Mouse (Mus musculus): ENCODE results near the gene Arhgap10.

Arhgap10 gene

GRCm38 (mm10) chr8:77516845-77517244 lies 908 bp downstream of the Arhgap10 start:
- peak; percentile 27 for DNase-seq (ENCODE audit: low read depth, low spot score)

DNA sequence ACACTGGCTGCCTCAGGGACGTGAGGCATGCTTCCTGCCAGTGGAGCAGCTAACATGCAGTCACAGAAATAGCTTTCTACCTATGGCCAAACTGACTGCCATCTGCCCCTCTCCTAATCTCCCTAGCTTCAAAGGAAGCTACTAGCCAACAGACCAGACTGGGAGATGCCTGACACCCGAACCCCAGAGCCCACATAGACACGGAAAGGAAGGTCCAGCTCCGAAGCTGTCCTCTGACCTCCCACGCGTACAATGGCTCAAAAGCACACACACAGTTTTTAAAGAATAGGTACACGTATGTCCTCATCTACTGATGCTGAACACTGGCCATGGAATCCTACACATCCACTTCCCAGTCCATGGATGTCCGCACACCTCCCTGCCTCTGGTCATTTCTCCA lies 2.0 kb downstream of the Arhgap10 start:
- DNase-seq (ENCODE audit: low read depth, low spot score): no peak

DNA sequence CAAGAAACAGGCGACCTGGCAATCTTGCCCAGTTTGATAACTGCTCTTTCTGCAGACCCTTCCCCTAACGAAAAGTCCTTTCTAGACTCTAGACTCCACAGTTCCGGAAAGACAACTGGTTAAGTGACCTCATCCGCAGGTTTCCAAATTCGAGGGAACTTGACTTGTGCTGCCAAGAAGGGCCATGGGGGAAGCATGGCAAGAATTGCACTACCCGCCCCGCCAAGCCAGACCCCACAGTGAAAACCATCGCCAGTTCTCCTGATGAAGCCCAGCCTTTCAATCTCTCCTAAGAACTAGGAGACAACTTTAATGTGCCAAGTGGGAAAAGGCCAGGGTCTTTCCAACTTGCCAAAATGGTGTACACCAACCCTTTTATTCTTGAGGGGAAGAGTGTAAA lies 2.6 kb downstream of the Arhgap10 start:
- DNase-seq (ENCODE audit: low read depth, low spot score): no peak

DNA sequence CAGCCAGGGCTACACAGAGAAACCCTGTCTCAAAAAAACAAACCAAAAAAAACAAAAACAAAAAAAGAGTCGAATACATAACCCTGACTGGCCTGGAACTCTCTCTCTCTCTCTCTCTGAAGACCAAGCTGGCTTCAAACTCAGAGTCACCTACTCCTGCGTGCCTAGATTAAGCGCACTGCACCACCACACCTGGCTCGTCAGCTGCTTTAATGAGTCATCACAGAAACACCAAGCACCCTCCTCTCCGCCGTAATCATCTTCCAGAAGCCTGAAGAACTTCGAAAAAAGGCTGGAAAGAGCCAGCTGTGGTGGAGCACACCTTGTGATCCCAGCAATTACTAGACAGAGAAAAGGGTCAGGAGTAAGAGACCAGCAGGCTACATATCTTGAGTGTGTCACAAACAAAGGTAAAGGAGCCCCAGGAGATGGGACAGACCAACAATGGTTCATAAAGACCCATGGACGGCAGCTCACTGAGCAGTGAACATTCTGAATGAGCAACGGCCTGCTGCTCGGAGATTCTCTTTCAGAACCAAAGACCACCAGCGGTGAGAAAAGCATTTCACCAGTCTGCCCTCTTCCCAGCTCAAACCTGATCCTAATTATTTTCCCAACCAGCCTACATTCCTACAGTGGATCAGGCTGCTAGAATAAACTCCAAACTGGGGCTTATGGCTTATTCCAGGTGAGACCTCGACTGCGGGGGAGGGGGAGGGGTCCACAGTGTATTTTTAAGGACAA lies 5.8 kb downstream of the Arhgap10 start:
- no peak for DNase-seq (ENCODE audit: low read depth, low spot score)

DNA sequence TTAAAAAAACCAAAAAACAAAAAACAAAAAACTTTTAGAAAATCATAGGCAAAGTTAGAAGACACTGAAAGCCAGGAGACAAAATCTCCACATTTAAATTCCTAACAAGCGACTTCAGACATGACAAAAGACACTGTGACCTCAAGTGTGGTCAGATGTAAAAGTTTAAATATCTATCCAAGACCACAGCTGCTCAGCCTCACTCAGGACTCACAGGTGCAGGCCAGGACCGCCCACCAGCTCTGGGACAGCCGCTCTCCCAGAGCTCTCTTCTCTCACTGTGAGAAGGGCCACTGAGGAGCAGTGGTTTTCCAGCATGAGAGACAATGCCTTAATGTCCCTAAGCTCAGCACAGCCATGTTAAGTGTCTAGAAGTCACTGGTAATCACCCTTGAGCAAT lies 7.3 kb downstream of the Arhgap10 start:
- peak; percentile 62 for DNase-seq (ENCODE audit: low read depth, low spot score)

- DNase-seq (ENCODE audit: low read depth, low spot score): no peak
These were observed 8.7 kb downstream of the Arhgap10 start for GRCm38 (mm10) chr8:77509044-77509443.

DNA sequence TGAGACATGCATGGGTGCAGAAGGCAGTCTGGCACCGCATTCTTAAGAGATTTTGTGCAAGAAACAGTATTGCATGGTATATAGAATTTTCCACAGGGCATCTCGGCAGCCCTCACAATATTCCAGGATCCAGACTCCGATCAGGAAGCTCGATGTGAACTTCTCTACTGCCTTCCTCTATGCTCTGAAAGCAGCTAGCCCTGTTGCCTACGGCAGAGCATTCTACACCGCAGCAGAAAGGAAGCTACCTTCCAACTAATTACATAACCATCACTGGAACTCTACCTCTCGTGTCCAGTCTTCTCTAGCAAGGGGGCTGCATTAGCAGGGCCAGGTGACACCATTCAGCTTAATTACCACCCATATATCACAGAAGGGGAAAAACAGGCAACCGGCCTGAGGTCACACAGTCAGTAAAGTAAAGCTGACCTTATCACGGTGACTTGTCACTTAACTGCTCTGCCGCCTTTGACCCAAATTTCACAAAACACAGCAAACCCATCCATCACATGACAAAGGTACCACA lies 10.2 kb downstream of the Arhgap10 start:
- DNase-seq (ENCODE audit: low read depth, low spot score): no peak

- DNase-seq (ENCODE audit: low read depth, low spot score): no peak
These were observed 11.2 kb downstream of the Arhgap10 start for GRCm38 (mm10) chr8:77506539-77506938.

DNA sequence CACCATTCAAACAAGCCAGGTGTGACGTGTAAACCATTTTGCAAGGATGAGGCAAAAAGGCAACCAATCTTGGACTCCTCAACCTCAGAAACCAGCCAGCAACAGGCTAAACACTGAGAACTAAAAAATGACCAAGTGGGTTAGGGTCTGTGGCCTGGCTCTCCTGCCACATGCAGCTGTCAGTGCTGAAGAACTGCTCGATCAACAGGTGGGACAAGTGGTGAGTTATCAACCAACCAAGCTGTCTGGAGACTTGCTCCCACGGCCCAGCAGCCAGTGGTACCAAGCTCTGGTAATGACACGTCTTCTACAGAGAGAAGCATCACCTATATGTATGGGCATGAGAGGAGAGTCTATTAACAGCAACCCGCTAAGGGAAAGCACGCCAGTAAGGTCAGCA lies 15.2 kb downstream of the Arhgap10 start:
- DNase-seq (ENCODE audit: low read depth, low spot score): no peak

GRCm38 (mm10) chr8:77501131-77501530 lies 16.6 kb downstream of the Arhgap10 start:
- no peak for DNase-seq (ENCODE audit: low read depth, low spot score)

DNA sequence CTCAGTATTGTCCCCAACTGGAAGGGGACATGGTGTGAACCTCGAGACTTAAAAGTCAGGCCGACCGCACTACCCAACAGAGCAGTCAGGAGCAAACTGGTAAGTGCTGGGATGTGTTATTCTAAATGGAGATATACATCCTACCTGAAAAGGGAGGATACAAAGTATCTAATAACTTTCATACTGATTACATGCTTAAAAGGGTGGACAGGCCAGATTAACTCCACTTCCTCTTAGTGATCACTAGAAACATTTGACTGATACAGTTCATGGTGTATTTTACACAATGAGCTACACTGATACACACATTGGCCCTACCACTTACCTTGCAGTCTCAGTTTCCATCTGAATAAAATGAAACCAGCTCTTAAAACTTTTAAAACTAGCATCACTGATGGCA lies 17.5 kb downstream of the Arhgap10 start:
- DNase-seq (ENCODE audit: low read depth, low spot score): no peak

DNA sequence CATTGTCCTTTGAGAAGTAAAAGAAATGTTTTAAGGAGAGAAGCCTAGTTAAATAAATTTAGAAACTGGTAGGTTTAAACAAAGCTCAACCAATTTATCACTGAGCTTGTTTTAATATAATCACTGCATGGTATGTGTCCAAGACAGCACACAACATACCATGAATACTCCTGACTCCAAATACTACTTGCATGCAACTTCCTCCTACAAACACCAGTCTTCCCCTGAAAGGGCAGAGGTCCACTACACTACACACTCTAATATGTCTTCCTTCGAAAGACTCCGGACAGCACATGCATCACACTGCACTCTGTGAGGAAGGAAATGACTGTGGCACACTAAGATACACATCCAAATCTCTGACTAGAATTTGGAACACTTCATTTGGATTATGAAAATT lies 20.3 kb downstream of the Arhgap10 start:
- DNase-seq (ENCODE audit: low read depth, low spot score): no peak

- DNase-seq (ENCODE audit: low read depth, low spot score): no peak
These were observed 21.5 kb downstream of the Arhgap10 start for GRCm38 (mm10) chr8:77496253-77496652.

DNA sequence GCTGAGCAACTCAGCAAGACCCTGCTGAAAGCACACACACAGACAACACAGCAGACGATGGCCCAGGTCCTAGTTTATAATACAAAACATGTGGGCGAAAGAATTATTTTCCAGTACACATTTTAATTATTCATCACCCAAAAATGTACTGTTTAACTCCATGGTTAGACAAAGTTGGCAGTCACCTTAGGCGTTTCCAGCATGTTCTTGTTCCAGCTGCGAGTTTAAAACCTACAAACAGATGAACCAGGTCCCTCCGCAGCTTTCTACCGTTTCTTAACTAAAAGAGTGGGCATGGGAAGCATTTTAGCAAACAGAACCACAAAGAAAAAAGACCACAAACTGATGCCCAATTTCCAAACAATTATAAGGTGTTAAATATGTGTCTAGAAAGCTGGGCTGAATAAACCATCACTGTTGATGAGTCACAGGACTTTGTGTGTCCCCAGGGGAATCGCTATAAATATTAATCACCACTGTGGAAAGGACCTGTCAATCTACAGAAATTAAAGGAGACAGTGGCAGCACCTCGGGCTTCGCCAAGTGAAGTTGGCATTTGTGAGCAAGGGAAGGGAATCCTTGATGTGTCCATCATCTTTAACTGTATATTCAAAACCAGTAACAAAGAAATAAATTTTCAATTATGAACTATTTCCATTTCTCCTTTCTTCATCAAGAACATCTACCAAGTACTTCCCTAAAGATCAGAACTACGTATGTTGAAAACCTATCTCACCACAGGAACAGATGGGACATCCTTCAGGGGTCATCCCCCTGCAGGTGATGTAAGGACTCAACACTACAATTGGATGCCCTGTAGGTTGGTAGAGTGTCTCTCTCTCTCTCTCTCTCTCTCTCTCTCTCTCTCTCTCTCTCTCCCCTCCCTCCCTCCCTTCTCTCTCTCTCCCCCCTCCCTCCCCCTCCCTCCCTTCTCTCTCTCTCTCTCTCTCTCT lies 23.1 kb downstream of the Arhgap10 start:
- DNase-seq (ENCODE audit: low read depth, low spot score): peak; percentile 94

DNA sequence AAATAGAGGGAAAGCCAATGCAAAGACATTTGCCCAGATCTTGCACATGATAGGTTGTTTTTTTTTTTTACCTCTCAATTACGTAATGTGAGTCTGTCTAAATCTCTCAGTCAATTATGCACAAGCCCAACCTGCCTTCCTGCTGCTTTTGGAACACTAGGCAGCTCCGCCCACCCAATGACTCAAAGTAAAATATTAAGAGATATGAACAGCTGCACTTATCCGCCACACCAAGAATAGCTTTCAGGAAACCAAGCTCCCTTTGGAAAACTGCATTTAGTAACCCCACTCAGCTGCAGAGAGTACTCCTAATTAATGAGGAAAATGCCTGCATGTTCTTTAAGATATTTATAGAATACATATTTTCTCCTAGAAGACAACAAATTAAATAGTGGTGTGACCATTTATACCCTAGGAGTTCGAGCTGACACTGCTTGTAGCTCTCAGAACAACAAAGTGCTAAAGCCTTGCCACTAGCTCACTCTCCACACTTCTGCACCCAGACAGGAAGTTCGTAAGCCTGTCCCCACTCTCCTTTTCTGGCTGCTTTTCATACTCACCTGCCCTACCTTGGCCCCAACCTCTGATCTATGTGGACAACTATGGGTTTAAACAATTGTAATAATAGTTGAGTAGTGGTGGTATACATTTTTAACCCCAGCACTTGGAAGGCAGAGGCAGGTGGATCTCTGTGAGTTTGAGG lies 25.2 kb downstream of the Arhgap10 start:
- DNase-seq (ENCODE audit: low read depth, low spot score): peak; percentile 69

- no peak for DNase-seq (ENCODE audit: low read depth, low spot score)
These were observed 26.4 kb downstream of the Arhgap10 start for GRCm38 (mm10) chr8:77491231-77491923.

DNA sequence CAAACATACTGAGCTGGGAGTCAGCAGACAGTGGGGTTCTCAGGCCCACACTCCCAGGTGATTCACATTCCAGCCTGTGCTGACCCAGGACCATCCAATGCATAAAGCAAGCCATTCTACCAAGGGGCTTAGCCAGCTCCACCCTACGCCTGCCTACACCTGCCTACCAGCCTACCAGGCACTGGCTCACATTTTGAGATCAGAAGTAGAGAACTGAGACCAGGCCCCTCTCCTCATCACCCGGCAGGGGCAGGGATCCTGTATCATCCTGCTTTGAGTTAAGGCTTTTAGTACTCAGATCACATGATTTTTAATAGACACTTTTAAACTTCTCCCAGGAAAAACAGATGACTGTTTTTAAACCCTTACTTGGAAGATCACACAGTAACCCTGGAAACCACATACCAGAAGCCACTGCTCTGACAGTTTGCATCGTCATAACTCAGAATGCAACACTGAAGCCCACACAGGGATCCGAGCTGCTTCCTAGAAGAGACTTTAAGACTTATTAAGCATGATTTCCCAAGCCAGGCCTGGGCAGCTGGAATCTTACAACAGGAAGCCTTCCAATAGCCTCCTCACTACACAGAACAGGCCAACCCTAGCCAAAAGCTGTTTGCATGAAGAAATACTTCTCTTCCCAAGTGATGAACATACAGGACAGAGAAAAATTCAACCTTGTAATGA lies 27.5 kb downstream of the Arhgap10 start:
- DNase-seq (ENCODE audit: low read depth, low spot score): peak; percentile 90

GRCm38 (mm10) chr8:77489235-77489634 lies 28.5 kb downstream of the Arhgap10 start:
- DNase-seq (ENCODE audit: low read depth, low spot score): no peak

DNA sequence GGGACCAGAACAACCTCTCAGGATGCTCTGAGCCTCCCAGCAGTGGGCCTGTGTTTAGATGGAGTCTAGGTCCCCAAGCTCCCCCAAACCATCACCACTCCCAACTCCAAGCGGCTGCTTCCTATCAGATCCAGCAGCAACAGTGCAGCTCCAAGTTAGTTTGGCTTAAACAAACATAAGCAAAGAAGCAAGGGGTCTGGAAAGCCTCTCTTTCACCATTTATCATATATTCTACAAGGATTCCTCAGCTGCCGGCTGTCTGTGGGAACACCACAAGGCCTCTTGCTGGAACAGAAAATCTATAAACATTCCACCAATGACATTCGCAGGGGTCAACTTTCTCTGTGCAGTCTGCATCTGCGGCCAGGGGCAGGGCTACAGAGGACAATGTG lies 29.5 kb downstream of the Arhgap10 start:
- DNase-seq (ENCODE audit: low read depth, low spot score): no peak

DNA sequence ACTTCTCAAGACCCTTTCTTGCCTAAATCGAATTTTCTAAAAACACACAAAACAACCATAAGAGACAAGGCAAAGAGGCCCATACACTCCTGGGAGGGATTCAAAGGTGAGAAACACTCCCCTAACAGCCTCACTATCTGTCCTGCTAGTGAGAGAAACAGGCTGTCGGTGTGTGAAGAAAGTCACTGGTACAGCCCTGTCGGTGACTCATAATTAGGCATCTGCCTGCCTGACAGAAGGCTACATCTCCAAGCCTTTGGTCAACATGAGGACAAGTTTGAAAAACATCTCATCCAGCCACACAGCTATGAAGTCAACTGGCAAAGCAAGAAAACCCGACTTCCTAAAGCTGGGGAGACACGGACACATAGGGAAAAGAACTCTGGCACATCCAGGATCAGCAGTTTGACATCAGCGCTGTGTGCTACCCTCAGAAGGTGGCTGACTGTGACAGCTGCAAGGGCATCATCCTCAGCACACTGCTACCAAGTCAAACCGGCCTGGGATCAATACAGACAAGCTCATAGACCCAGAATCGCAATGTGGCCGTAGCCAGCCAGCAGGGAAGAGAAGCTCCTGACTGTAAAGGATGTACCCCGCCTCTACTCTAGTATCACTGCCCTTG lies 30.1 kb downstream of the Arhgap10 start:
- DNase-seq (ENCODE audit: low read depth, low spot score): peak; percentile 78

Measured in 3T3-L1 (cell line).